Comparison of ENCODE assay signal across 7 mouse cellular contexts in genomic region chr11:11884533-11885245, GRCm38 (mm10). TPM values are rescaled to one million over a fixed set of nuclear protein-coding genes. Genes with fewer than 3 reads are reported as not detected.
A peak's percentile ranks its signal among the peaks of the same experiment; 100 is the strongest.
DNase-seq lines count a peak whose midpoint lies in the region; ATAC-seq and TF ChIP-seq lines count a peak whose summit lies in the region.

No protein-coding gene starts in this region.

- H3K4me1 ChIP-seq in kidney, embryonic 14.5 days (ENCODE audit: control insufficient read depth, insufficient read depth, low read length) = peaks cover 19% of the 10 kb centered on the region; the same call in 1 of the 2 replicates
- H3K4me1 ChIP-seq in kidney, adult 2 months (ENCODE audit: control insufficient read depth, insufficient read depth, low read length) = no peaks in the 10 kb centered on the region; the same call in 1 of the 2 replicates
- peaks cover 45% of the 10 kb centered on the region for H3K4me1 ChIP-seq in embryonic facial prominence, embryonic 12.5 days
- peaks cover 38% of the 10 kb centered on the region for H3K4me1 ChIP-seq in limb, embryonic 12.5 days (replicated peaks)
- peaks cover 13% of the 10 kb centered on the region for H3K4me1 ChIP-seq in midbrain, embryonic 14.5 days (ENCODE audit: control insufficient read depth, insufficient read depth, low read length)

- H3K27me3 ChIP-seq in kidney, embryonic 14.5 days (ENCODE audit: control insufficient read depth, insufficient read depth, low read length) = no peaks in the 10 kb centered on the region
- H3K27me3 ChIP-seq in kidney, adult 2 months (replicated peaks; ENCODE audit: control insufficient read depth, insufficient read depth, low read length) = no peaks in the 10 kb centered on the region
- H3K27me3 ChIP-seq in embryonic facial prominence, embryonic 12.5 days = no peaks in the 10 kb centered on the region
- H3K27me3 ChIP-seq in limb, embryonic 12.5 days = no peaks in the 10 kb centered on the region
- H3K27me3 ChIP-seq in midbrain, embryonic 14.5 days (ENCODE audit: control insufficient read depth, insufficient read depth, low read length) = no peaks in the 10 kb centered on the region

- no peak for TF ChIP-seq CTCF in kidney, adult 2 months (conservative IDR thresholded peaks at IDR 0.05; ENCODE audit: insufficient read depth, insufficient read length, low read depth, low read length)

- H3K9ac ChIP-seq in kidney, embryonic 14.5 days (ENCODE audit: low read depth, low read length) = no peak overlapping the region
- no peak overlapping the region for H3K9ac ChIP-seq in embryonic facial prominence, embryonic 12.5 days
- H3K9ac ChIP-seq in limb, embryonic 12.5 days (replicated peaks) = no peak overlapping the region
- H3K9ac ChIP-seq in midbrain, embryonic 14.5 days (replicated peaks; ENCODE audit: low read length) = no peak overlapping the region

- ATAC-seq in kidney, embryonic 14.5 days (ENCODE audit: low FRiP score, low TSS enrichment) = peak; percentile 12; the same call in 1 of the 2 replicates
- peak; percentile 44; the same call in 1 of the 2 replicates for ATAC-seq in embryonic facial prominence, embryonic 12.5 days (ENCODE audit: insufficient number of reproducible peaks, insufficient read depth, low FRiP score, low TSS enrichment)
- ATAC-seq in limb, embryonic 12.5 days (ENCODE audit: insufficient number of reproducible peaks, insufficient read depth, low FRiP score, low TSS enrichment, low read depth) = no peak
- 0 out of 2 replicates have a peak, but pooled peaks have one; percentile 47 for ATAC-seq in midbrain, embryonic 14.5 days (ENCODE audit: low FRiP score, low TSS enrichment)

- 23% methylated on average over 11 of the region's 11 CpGs for WGBS in kidney, embryonic 14.5 days
- WGBS in kidney, adult 2 months = 64% methylated on average over 11 of the region's 11 CpGs
- 28% methylated on average over 11 of the region's 11 CpGs for WGBS in embryonic facial prominence, embryonic 12.5 days
- WGBS in limb, embryonic 12.5 days = 60% methylated on average over 11 of the region's 11 CpGs
- WGBS in midbrain, embryonic 14.5 days = 34% methylated on average over 11 of the region's 11 CpGs

- DNase-seq in kidney, adult 2 months = no peak
- peak; percentile 56 for DNase-seq in midbrain, embryonic 14.5 days
- DNase-seq in right cerebral cortex, postnatal 36 days (ENCODE audit: low spot score in 2 of 2) = no peak
- no peak for DNase-seq in kidney, postnatal 14 days

- H3K36me3 ChIP-seq in kidney, embryonic 14.5 days (ENCODE audit: control insufficient read depth, insufficient read depth, low read length) = no peaks in the 10 kb centered on the region
- no peaks in the 10 kb centered on the region for H3K36me3 ChIP-seq in kidney, adult 2 months (ENCODE audit: control insufficient read depth, insufficient read depth, low read length)
- H3K36me3 ChIP-seq in embryonic facial prominence, embryonic 12.5 days = no peaks in the 10 kb centered on the region
- no peaks in the 10 kb centered on the region for H3K36me3 ChIP-seq in limb, embryonic 12.5 days
- H3K36me3 ChIP-seq in midbrain, embryonic 14.5 days (ENCODE audit: control insufficient read depth, insufficient read depth, low read length) = no peaks in the 10 kb centered on the region

- H3K9me3 ChIP-seq in kidney, embryonic 14.5 days (ENCODE audit: control insufficient read depth, low read length) = no peaks in the 10 kb centered on the region
- H3K9me3 ChIP-seq in embryonic facial prominence, embryonic 12.5 days = no peaks in the 10 kb centered on the region
- H3K9me3 ChIP-seq in limb, embryonic 12.5 days = no peaks in the 10 kb centered on the region
- no peaks in the 10 kb centered on the region for H3K9me3 ChIP-seq in midbrain, embryonic 14.5 days (ENCODE audit: control insufficient read depth, low read length)

- no peak overlapping the region for H3K27ac ChIP-seq in kidney, embryonic 14.5 days (ENCODE audit: low read depth, low read length)
- H3K27ac ChIP-seq in kidney, adult 2 months (ENCODE audit: insufficient read depth, low read depth, low read length) = no peak overlapping the region
- peak overlapping the region; percentile 73 for H3K27ac ChIP-seq in embryonic facial prominence, embryonic 12.5 days
- peak overlapping the region; percentile 73 for H3K27ac ChIP-seq in limb, embryonic 12.5 days
- peak overlapping the region; percentile 37 for H3K27ac ChIP-seq in midbrain, embryonic 14.5 days (replicated peaks; ENCODE audit: low read depth, low read length)

- no peak overlapping the region for H3K4me2 ChIP-seq in kidney, embryonic 14.5 days (replicated peaks; ENCODE audit: low read depth, low read length)
- H3K4me2 ChIP-seq in embryonic facial prominence, embryonic 12.5 days (replicated peaks) = no peak overlapping the region
- no peak overlapping the region for H3K4me2 ChIP-seq in limb, embryonic 12.5 days
- H3K4me2 ChIP-seq in midbrain, embryonic 14.5 days (ENCODE audit: low read length) = no peak overlapping the region

- TF ChIP-seq POLR2A in kidney, adult 2 months (IDR thresholded peaks at IDR 0.05; ENCODE audit: low read depth, low read length) = no peak

- H3K4me3 ChIP-seq in kidney, embryonic 14.5 days (ENCODE audit: low read length) = no peak overlapping the region
- no peak overlapping the region for H3K4me3 ChIP-seq in kidney, adult 2 months (ENCODE audit: insufficient read depth, low read depth, low read length)
- no peak overlapping the region for H3K4me3 ChIP-seq in embryonic facial prominence, embryonic 12.5 days
- H3K4me3 ChIP-seq in limb, embryonic 12.5 days (replicated peaks) = no peak overlapping the region
- H3K4me3 ChIP-seq in midbrain, embryonic 14.5 days (replicated peaks; ENCODE audit: low read depth, low read length) = no peak overlapping the region

RNA-seq across cellular contexts. Expression of gene Ddc, which starts 13.3 kb away (rescaled TPM):
- polyA plus RNA-seq in kidney, embryonic 14.5 days (2014; fragmentation: Nextera tagmentation; extraction: Ambion mirVana) = 7.1 and 8.4 TPM in 2 replicates
- polyA plus RNA-seq in kidney, adult 2 months (2012; rRNA removed) = 96.2 and 103 TPM in 2 replicates
- 10.8 and 13.5 TPM in 2 replicates for polyA plus RNA-seq in embryonic facial prominence, embryonic 12.5 days (2016; fragmentation: Nextera tagmentation; extraction: Ambion mirVana)
- 11.9 and 13.0 TPM in 2 replicates for polyA plus RNA-seq in limb, embryonic 12.5 days (2016; fragmentation: Nextera tagmentation; extraction: Ambion mirVana)
- polyA plus RNA-seq in midbrain, embryonic 14.5 days (2014; fragmentation: Nextera tagmentation; extraction: Ambion mirVana) = 24.0 and 25.3 TPM in 2 replicates

Comparison
In these comparisons a context has a peak if more than half of its experiments do, and no peak if none do; other contexts are left out.
1. H3K27ac ChIP-seq: peak in embryonic facial prominence, embryonic 12.5 days (single experiment), limb, embryonic 12.5 days (single experiment) and midbrain, embryonic 14.5 days (single experiment); none in kidney, embryonic 14.5 days (single experiment) and kidney, adult 2 months (single experiment).